Mouse (Mus musculus): Measurements from ENCODE around the gene Hes7. TPM values are rescaled to one million over a fixed set of nuclear protein-coding genes. Genes with fewer than 3 reads are reported as not detected.

The Hes7 gene
- total RNA-seq, 1 experiment from 2014 or later, result 0.23 TPM

Other genes starting within 250 kb of the Hes7 start
- gene Ndel1, start 248.5 kb upstream of the Hes7 start, total RNA-seq (2017), result 179 and 227 TPM in 2 replicates
- not detected in 2 replicates for gene Rnf222, start 231.9 kb upstream of the Hes7 start, total RNA-seq (2017)
- 2,315 and 2,386 TPM in 2 replicates for gene Rpl26, start 218.8 kb upstream of the Hes7 start, total RNA-seq (2017)
- not detected in 2 replicates for gene Odf4, start 193.3 kb upstream of the Hes7 start, total RNA-seq (2017)
- gene Arhgef15, start 162.9 kb upstream of the Hes7 start, total RNA-seq (2017), result not detected in 2 replicates
- gene Slc25a35, start 152.3 kb upstream of the Hes7 start, total RNA-seq (2017), result 1.7 and 4.7 TPM in 2 replicates
- 2.1 and 2.4 TPM in 2 replicates for gene Rangrf, start 145.2 kb upstream of the Hes7 start, total RNA-seq (2017)
- gene Pfas, start 111.9 kb upstream of the Hes7 start, total RNA-seq (2017), result 11.9 and 16.4 TPM in 2 replicates
- gene Ctc1, start 104.5 kb upstream of the Hes7 start, total RNA-seq (2017), result 35.7 and 42.2 TPM in 2 replicates
- gene Aurkb, start 74.8 kb upstream of the Hes7 start, total RNA-seq (2017), result 4.3 and 5.5 TPM in 2 replicates
- 28.4 TPM in 2 replicates for gene Borcs6, start 60.7 kb upstream of the Hes7 start, total RNA-seq (2017)
- gene Tmem107, start 49.6 kb upstream of the Hes7 start, total RNA-seq (2017), result 1.2 and 1.6 TPM in 2 replicates
- 108 and 111 TPM in 2 replicates for gene Vamp2, start 31.9 kb upstream of the Hes7 start, total RNA-seq (2017)
- 28.9 and 36.1 TPM in 2 replicates for gene Per1, start 25.2 kb upstream of the Hes7 start, total RNA-seq (2017)
- gene 9130213A22Rik, start 2.2 kb downstream of the Hes7 start, total RNA-seq (2017), result 0.23 and 0.74 TPM in 2 replicates
- 0.25 TPM in 1 of 2 replicates, not detected in the other for gene Aloxe3, start 5.5 kb downstream of the Hes7 start, total RNA-seq (2017)
- gene Alox12b, start 36.6 kb downstream of the Hes7 start, total RNA-seq (2017), result not detected in 2 replicates
- not detected in 2 replicates for gene Alox8, start 77.4 kb downstream of the Hes7 start, total RNA-seq (2017)
- not detected in 2 replicates for gene Gucy2e, start 116.6 kb downstream of the Hes7 start, total RNA-seq (2017)
- 20.9 and 27.7 TPM in 2 replicates for gene Cntrob, start 203.4 kb downstream of the Hes7 start, total RNA-seq (2017)
- 34.7 and 38.6 TPM in 2 replicates for gene Trappc1, start 203.6 kb downstream of the Hes7 start, total RNA-seq (2017)
- 0.47 and 0.86 TPM in 2 replicates for gene Kcnab3, start 205.9 kb downstream of the Hes7 start, total RNA-seq (2017)
- gene Rnf227, start 220.1 kb downstream of the Hes7 start, total RNA-seq (2017), result 0.93 and 2.6 TPM in 2 replicates
- 152 and 159 TPM in 2 replicates for gene Chd3, start 249.0 kb downstream of the Hes7 start, total RNA-seq (2017)